In genomic region chr14:60988228-60988627, GRCm38 (mm10) we compare ENCODE assay signal across 1 mouse cellular context.
TF ChIP-seq lines count a peak whose summit lies in the region.

No protein-coding gene starts in this region.

TF ChIP-seq in CH12.LX, 34 proteins besides CTCF, POLR2A, EP300 and RAD21 (continued from another document):
- TF ChIP-seq PAX5 (IDR thresholded peaks at IDR 0.05; ENCODE audit: low read length) (no peak), JUND (conservative IDR thresholded peaks at IDR 0.05; ENCODE audit: low read depth, low read length) (no peak), ZKSCAN1 (IDR thresholded peaks at IDR 0.05; ENCODE audit: borderline replicate concordance, low read depth, low read length) (no peak)
